Mouse (Mus musculus) hindbrain, embryonic 15.5 days (tissue): Measurements from ENCODE around the gene Gm10112. TPM values are rescaled to one million over a fixed set of nuclear protein-coding genes. Genes with fewer than 3 reads are reported as not detected.

Experiments
- ATAC-seq: fragments of 200-750 bp; cut with Nextera tagmentation; 2 replicates; pipeline ENCODE4 v1.8.0; 2017; ENCODE audit warnings: low read depth, moderate number of reproducible peaks, moderate TSS enrichment; ENCODE audit not compliant: low FRiP score
- H3K27ac ChIP-seq: fragments of 300-500 bp; sonication (generic); replicated peaks from 2 replicates; pipeline ENCODE4 v1.5.1; 2015; ENCODE audit warnings: mild to moderate bottlenecking, inconsistent platforms
- H3K27me3 ChIP-seq: fragments of 300-500 bp; sonication (generic); 2 replicates; pipeline ENCODE4 v1.6.1; 2015; ENCODE audit warnings: control low read depth, inconsistent platforms
- H3K36me3 ChIP-seq: fragments of 300-500 bp; sonication (generic); 2 replicates; pipeline ENCODE4 v1.6.1; 2015; ENCODE audit warnings: control low read depth, inconsistent platforms
- H3K4me1 ChIP-seq: fragments of 300-500 bp; sonication (generic); replicated peaks from 2 replicates; pipeline ENCODE4 v1.6.1; 2015; ENCODE audit warnings: control low read depth, inconsistent platforms
- H3K4me2 ChIP-seq: fragments of 300-500 bp; sonication (generic); 2 replicates; pipeline ENCODE4 v1.6.1; 2015; ENCODE audit warnings: moderate library complexity, mild to moderate bottlenecking, inconsistent platforms
- H3K4me3 ChIP-seq: fragments of 300-500 bp; sonication (generic); 2 replicates; pipeline ENCODE4 v1.5.1; 2015; ENCODE audit warnings: mild to moderate bottlenecking, inconsistent platforms
- H3K9ac ChIP-seq: fragments of 300-500 bp; sonication (generic); 2 replicates; pipeline ENCODE4 v1.6.1; 2015; ENCODE audit warnings: inconsistent platforms
- H3K9me3 ChIP-seq: fragments of 300-500 bp; sonication (generic); 2 replicates; pipeline ENCODE4 v1.6.1; 2016; ENCODE audit warnings: control low read depth, inconsistent platforms
- WGBS: fragments of 180-500 bp; shearing (Covaris S2); methylation state at CpG from one replicate; pipeline ENCODE4 v1.1.7; 2015; 5-methylcytosine and 5-hydroxymethylcytosine counted together
- polyA plus RNA-seq: library from polyadenylated mRNA; unstranded; fragments of >200 nt; fragmentation: Nextera tagmentation; extraction: Ambion mirVana; gene quantifications from 2 replicates; pipeline ENCODE4 v1.2.1, GENCODE M21; 2015

Gene Gm10112
- polyA plus RNA-seq = not detected in 2 replicates

GRCm38 (mm10) chrX:111168040-111168439 is at the start of gene Gm10112:
Gene Gm10112, plus strand, starts transcription at chrX:111168340.
- H3K27me3 ChIP-seq = no peaks in the 10 kb centered on the region
- no peak within 1 kb of the TSS for H3K4me3 ChIP-seq
- H3K36me3 ChIP-seq = no peaks in the 10 kb centered on the region
- H3K27ac ChIP-seq = no peak within 1 kb of the TSS
- no peaks in the 10 kb centered on the region for H3K4me1 ChIP-seq
- WGBS = 94% methylated on average over 3 of the region's 3 CpGs
- no peak within 1 kb of the TSS for H3K4me2 ChIP-seq
- H3K9ac ChIP-seq = no peak within 1 kb of the TSS
- no peaks in the 10 kb centered on the region for H3K9me3 ChIP-seq
- no peak for ATAC-seq

GRCm38 (mm10) chrX:111189574-111189973 is 21.4 kb downstream of the Gm10112 start:
- WGBS = 89% methylated on average over 1 of the region's 1 CpGs
- Histone ChIP-seq H3K4me2 (no peak overlapping the region), H3K9ac (no peak overlapping the region), H3K9me3 (no peaks in the 10 kb centered on the region), H3K36me3 (no peaks in the 10 kb centered on the region), H3K4me1 (no peaks in the 10 kb centered on the region), H3K27me3 (no peaks in the 10 kb centered on the region), H3K27ac (no peak overlapping the region), H3K4me3 (no peak overlapping the region)
- ATAC-seq = no peak

- Histone ChIP-seq H3K36me3 (no peaks in the 10 kb centered on the region), H3K9ac (no peak overlapping the region), H3K27ac (no peak overlapping the region), H3K4me1 (no peaks in the 10 kb centered on the region), H3K4me3 (no peak overlapping the region), H3K4me2 (no peak overlapping the region), H3K9me3 (no peaks in the 10 kb centered on the region), H3K27me3 (no peaks in the 10 kb centered on the region)
- no peak for ATAC-seq
- 5% methylated on average over 2 of the region's 2 CpGs for WGBS
These were observed 28.2 kb downstream of the Gm10112 start for GRCm38 (mm10) chrX:111196376-111196775.

- Histone ChIP-seq H3K9me3 (no peaks in the 10 kb centered on the region), H3K27ac (no peak overlapping the region), H3K27me3 (no peaks in the 10 kb centered on the region), H3K4me2 (peak overlapping the region; percentile 31; the same call in 1 of the 2 replicates), H3K4me3 (no peak overlapping the region), H3K36me3 (no peaks in the 10 kb centered on the region), H3K4me1 (no peaks in the 10 kb centered on the region), H3K9ac (no peak overlapping the region)
- ATAC-seq = peak; percentile 56; the same call in 1 of the 2 replicates
- WGBS = 19% methylated on average over 5 of the region's 5 CpGs
These were observed 42.1 kb downstream of the Gm10112 start for GRCm38 (mm10) chrX:111210225-111210624.

Other genes starting within 250 kb of the Gm10112 start
- not detected in 2 replicates for gene Cylc1, start 57.9 kb upstream of the Gm10112 start, polyA plus RNA-seq